Comparison of ENCODE assay signal across 7 mouse cellular contexts in the genomic region with DNA sequence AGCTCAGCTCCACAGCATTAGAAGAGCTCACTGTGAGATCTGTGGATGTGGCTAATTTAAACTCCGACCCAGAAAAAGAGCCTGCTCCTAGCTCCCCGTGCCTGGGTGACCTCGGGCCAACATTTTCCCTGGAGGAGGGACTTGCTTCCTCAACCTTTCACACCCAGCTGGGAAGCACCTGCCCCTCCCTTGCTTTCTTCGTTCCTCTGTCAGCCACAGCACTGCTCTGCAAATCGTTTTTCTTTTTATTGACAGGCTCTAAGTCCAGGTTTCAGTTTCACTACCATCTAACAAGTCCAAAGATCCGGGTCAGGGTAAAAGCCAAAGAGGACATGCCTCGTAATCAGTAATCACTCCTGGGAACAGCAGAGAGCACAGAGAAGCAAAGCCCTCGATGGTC.
A peak's percentile ranks its signal among the peaks of the same experiment; 100 is the strongest.
DNase-seq lines count a peak whose midpoint lies in the region; ATAC-seq lines count a peak whose summit lies in the region.

No protein-coding gene starts in this region.

- no peaks in the 10 kb centered on the region for H3K9me3 ChIP-seq in embryonic facial prominence, embryonic 11.5 days (replicated peaks; ENCODE audit: control insufficient read depth, low read length)
- no peaks in the 10 kb centered on the region for H3K9me3 ChIP-seq in intestine, embryonic 15.5 days
- H3K9me3 ChIP-seq in liver, embryonic 12.5 days (replicated peaks): no peaks in the 10 kb centered on the region

- no peak overlapping the region for H3K4me3 ChIP-seq in embryonic facial prominence, embryonic 11.5 days (ENCODE audit: low read depth, low read length)
- 0 out of 2 replicates have a peak overlapping the region, but pooled peaks have one; percentile 1 for H3K4me3 ChIP-seq in intestine, embryonic 15.5 days (replicated peaks)
- H3K4me3 ChIP-seq in liver, embryonic 12.5 days: no peak overlapping the region

- 0 out of 2 replicates have a peak, but pooled peaks have one; percentile 39 for ATAC-seq in embryonic facial prominence, embryonic 11.5 days (replicated peaks; ENCODE audit: insufficient number of reproducible peaks, low FRiP score, low TSS enrichment, low read depth)
- ATAC-seq in intestine, embryonic 15.5 days: peak; percentile 94
- ATAC-seq in liver, embryonic 12.5 days: peak; percentile 60

- peak; percentile 20 for DNase-seq in adrenal gland, postnatal 25 days
- DNase-seq in embryonic facial prominence, embryonic 11.5 days (ENCODE audit: low spot score): peak; percentile 53
- no peak for DNase-seq in B cell, adult 2 months
- DNase-seq in MN1 (ENCODE audit: low spot score): no peak
- DNase-seq in spleen, adult 12 weeks (ENCODE audit: low spot score): no peak

- no peaks in the 10 kb centered on the region for H3K36me3 ChIP-seq in embryonic facial prominence, embryonic 11.5 days (replicated peaks; ENCODE audit: control insufficient read depth, insufficient read depth, low read depth, low read length)
- H3K36me3 ChIP-seq in intestine, embryonic 15.5 days: no peaks in the 10 kb centered on the region
- no peaks in the 10 kb centered on the region for H3K36me3 ChIP-seq in liver, embryonic 12.5 days

- no peak overlapping the region; the same call in 1 of the 2 replicates for H3K9ac ChIP-seq in embryonic facial prominence, embryonic 11.5 days (replicated peaks; ENCODE audit: low read length)
- no peak overlapping the region for H3K9ac ChIP-seq in intestine, embryonic 15.5 days
- H3K9ac ChIP-seq in liver, embryonic 12.5 days: no peak overlapping the region

- no peak overlapping the region for H3K4me2 ChIP-seq in embryonic facial prominence, embryonic 11.5 days (ENCODE audit: low read depth, low read length)
- H3K4me2 ChIP-seq in intestine, embryonic 15.5 days (replicated peaks): peak overlapping the region; percentile 38
- H3K4me2 ChIP-seq in liver, embryonic 12.5 days: peak overlapping the region; percentile 40

- H3K27ac ChIP-seq in embryonic facial prominence, embryonic 11.5 days (replicated peaks; ENCODE audit: low read depth, low read length): no peak overlapping the region
- no peak overlapping the region for H3K27ac ChIP-seq in intestine, embryonic 15.5 days
- H3K27ac ChIP-seq in liver, embryonic 12.5 days: peak overlapping the region; percentile 63

- WGBS in embryonic facial prominence, embryonic 11.5 days: 18% methylated on average over 8 of the region's 8 CpGs
- 20% methylated on average over 8 of the region's 8 CpGs for WGBS in intestine, embryonic 15.5 days
- 33% methylated on average over 8 of the region's 8 CpGs for WGBS in liver, embryonic 12.5 days (ENCODE audit: insufficient replicate concordance)

- no peaks in the 10 kb centered on the region for H3K27me3 ChIP-seq in embryonic facial prominence, embryonic 11.5 days (ENCODE audit: control insufficient read depth, insufficient read depth, low read length)
- H3K27me3 ChIP-seq in intestine, embryonic 15.5 days (replicated peaks): no peaks in the 10 kb centered on the region
- H3K27me3 ChIP-seq in liver, embryonic 12.5 days (replicated peaks): no peaks in the 10 kb centered on the region

- peaks cover 2% of the 10 kb centered on the region for H3K4me1 ChIP-seq in embryonic facial prominence, embryonic 11.5 days (ENCODE audit: control insufficient read depth, insufficient read depth, low read length)
- H3K4me1 ChIP-seq in intestine, embryonic 15.5 days (replicated peaks): peaks cover 10% of the 10 kb centered on the region
- no peaks in the 10 kb centered on the region for H3K4me1 ChIP-seq in liver, embryonic 12.5 days

Comparison
In these comparisons a context has a peak if more than half of its experiments do, and no peak if none do; other contexts are left out.
1. DNase-seq: peak in adrenal gland, postnatal 25 days (single experiment) and embryonic facial prominence, embryonic 11.5 days (single experiment); none in B cell, adult 2 months (0 of 2), MN1 (single experiment) and spleen, adult 12 weeks (single experiment).
2. ATAC-seq: peak in every context shown above with its lines; median percentile 94 in intestine, embryonic 15.5 days; 60 in liver, embryonic 12.5 days; 39 in embryonic facial prominence, embryonic 11.5 days.